Mouse (Mus musculus) CD4-positive, CD25-positive, alpha-beta regulatory T cell, adult 4 months (primary cell): Measurements from ENCODE around the gene Defb45. TPM values are rescaled to one million over a fixed set of nuclear protein-coding genes. Genes with fewer than 3 reads are reported as not detected.

Experiments
- polyA plus RNA-seq, 2 experiments: library from polyadenylated mRNA; unstranded; fragments of 100-300 nt; shearing (Covaris generic); gene quantifications; one replicate each; pipeline ENCODE4 v1.2.1; 2017

Gene Defb45
- polyA plus RNA-seq, 2 experiments from 2014 or later, result not detected

Other genes starting within 250 kb of the Defb45 start
- gene Nrsn2, start 222.8 kb downstream of the Defb45 start, polyA plus RNA-seq, result not detected
- under 1 TPM; 0.32 to 0.73 TPM for gene Sox12, start 201.3 kb downstream of the Defb45 start, polyA plus RNA-seq
- gene Zcchc3, start 184.4 kb downstream of the Defb45 start, polyA plus RNA-seq, result under 1 TPM; 0.57 to 0.75 TPM
- not detected for gene 6820408C15Rik, start 183.8 kb downstream of the Defb45 start, polyA plus RNA-seq
- not detected for gene Defb23, start 134.8 kb downstream of the Defb45 start, polyA plus RNA-seq
- not detected for gene Defb20, start 122.3 kb downstream of the Defb45 start, polyA plus RNA-seq
- gene Defb22, start 109.3 kb downstream of the Defb45 start, polyA plus RNA-seq, result not detected
- not detected for gene Defb26, start 87.7 kb downstream of the Defb45 start, polyA plus RNA-seq
- not detected for gene Defb28, start 81.1 kb downstream of the Defb45 start, polyA plus RNA-seq
- gene Defb29, start 59.3 kb downstream of the Defb45 start, polyA plus RNA-seq, result not detected
- gene Gm17416, start 30.1 kb downstream of the Defb45 start, polyA plus RNA-seq, result not detected
- gene Defb21, start 26.7 kb downstream of the Defb45 start, polyA plus RNA-seq, result not detected
- gene Defb19, start 19.1 kb downstream of the Defb45 start, polyA plus RNA-seq, result not detected
- gene Defb36, start 4.9 kb upstream of the Defb45 start, polyA plus RNA-seq, result not detected
- gene Defb25, start 23.7 kb upstream of the Defb45 start, polyA plus RNA-seq, result not detected
- not detected for gene Rem1, start 27.6 kb upstream of the Defb45 start, polyA plus RNA-seq
- gene H13, start 70.1 kb upstream of the Defb45 start, polyA plus RNA-seq, result 10 to 100 TPM; 76.1 to 76.2 TPM
- 1 to 10 TPM; 3.7 to 3.9 TPM for gene Mcts2, start 87.6 kb upstream of the Defb45 start, polyA plus RNA-seq
- gene Id1, start 136.9 kb upstream of the Defb45 start, polyA plus RNA-seq, result under 1 TPM; 0.75 to 0.82 TPM
- gene Cox4i2, start 154.8 kb upstream of the Defb45 start, polyA plus RNA-seq, result under 1 TPM in 1 of 2 experiments, not detected in 1; 0.46 TPM
- gene Bcl2l1, start 232.3 kb upstream of the Defb45 start, polyA plus RNA-seq, result 10 to 100 TPM; 55.5 to 75.0 TPM
- gene Tpx2, start 248.6 kb upstream of the Defb45 start, polyA plus RNA-seq, result 1 to 10 TPM; 4.0 to 9.7 TPM